Mouse (Mus musculus) hindbrain, embryonic 11.5 days (tissue): ENCODE measurements at regions not wholly inside any gene's neighbourhood (a gene's known extent, or its start where the extent isn't known, plus 50 kb on each side); places are given as distances from the start of the nearest gene placed in this dataset.

ENCODE experiments used
- ATAC-seq: fragments of 200-750 bp; cut with Nextera tagmentation; 2 replicates; pipeline ENCODE4 v1.8.0; 2017; ENCODE audit warnings: mild to moderate bottlenecking, moderate TSS enrichment, moderate library complexity; ENCODE audit not compliant: low FRiP score
- DNase-seq: peaks from one replicate; pipeline ENCODE4 v3.0.0-alpha.2; 2015; ENCODE audit warnings: low spot score
- H3K27ac ChIP-seq: fragments of 300-500 bp; sonication (generic); 2 replicates; pipeline ENCODE4 v1.5.1; 2014; ENCODE audit warnings: mild to moderate bottlenecking, low read depth, low read length
- H3K27me3 ChIP-seq: fragments of 300-500 bp; sonication (generic); 2 replicates; pipeline ENCODE4 v1.6.1; 2014; ENCODE audit warnings: mild to moderate bottlenecking, low read length, moderate library complexity, mixed read lengths; ENCODE audit not compliant: control insufficient read depth, insufficient read depth
- H3K36me3 ChIP-seq: fragments of 300-500 bp; sonication (generic); 2 replicates; pipeline ENCODE4 v1.6.1; 2014; ENCODE audit warnings: mild to moderate bottlenecking, low read length, moderate library complexity, mixed read lengths; ENCODE audit not compliant: control insufficient read depth, insufficient read depth
- H3K4me1 ChIP-seq: fragments of 300-500 bp; sonication (generic); replicated peaks from 2 replicates; pipeline ENCODE4 v1.6.1; 2014; ENCODE audit warnings: low read length, mixed read lengths; ENCODE audit not compliant: control insufficient read depth, insufficient read depth
- H3K4me2 ChIP-seq: fragments of 300-500 bp; sonication (generic); replicated peaks from 2 replicates; pipeline ENCODE4 v1.6.1; 2014; ENCODE audit warnings: mild to moderate bottlenecking, low read depth, low read length
- H3K4me3 ChIP-seq: fragments of 300-500 bp; sonication (generic); 2 replicates; pipeline ENCODE4 v1.5.1; 2014; ENCODE audit warnings: low read depth, low read length
- H3K9ac ChIP-seq: fragments of 300-500 bp; sonication (generic); 2 replicates; pipeline ENCODE4 v1.6.1; 2014; ENCODE audit warnings: low read depth, low read length
- H3K9me3 ChIP-seq: fragments of 300-500 bp; sonication (generic); 2 replicates; pipeline ENCODE4 v1.6.1; 2016; ENCODE audit warnings: low read length; ENCODE audit not compliant: control insufficient read depth
- WGBS: fragments of 180-500 bp; shearing (Covaris S2); extraction: QIAGEN DNeasy Blood & Tissue Kit; methylation state at CpG from one replicate; pipeline ENCODE4 v1.1.7; 2014; 5-methylcytosine and 5-hydroxymethylcytosine counted together

- ATAC-seq, result no peak
Observed at GRCm38 (mm10) chr8:35904711-35905450, 139.3 kb downstream of the Gm19410 start.

GRCm38 (mm10) chr8:35907998-35908397 lies 142.4 kb downstream of the Gm19410 start:
- WGBS, result 87% methylated on average over 2 of the region's 2 CpGs

More at GRCm38 (mm10) chr8:35904711-35905450, 139.3 kb downstream of the Gm19410 start:
- Histone ChIP-seq H3K9me3 (no peaks in the 10 kb centered on the region), H3K4me3 (no peak overlapping the region), H3K9ac (no peak overlapping the region), H3K27ac (no peak overlapping the region), H3K27me3 (no peaks in the 10 kb centered on the region), H3K36me3 (no peaks in the 10 kb centered on the region), H3K4me1 (no peaks in the 10 kb centered on the region), H3K4me2 (no peak overlapping the region)
- no peak for DNase-seq
- 71% methylated on average over 7 of the region's 7 CpGs for WGBS

GRCm38 (mm10) chr8:35912264-35912663 lies 146.7 kb downstream of the Gm19410 start:
- Histone ChIP-seq H3K27me3 (no peaks in the 10 kb centered on the region), H3K9me3 (no peaks in the 10 kb centered on the region), H3K4me2 (no peak overlapping the region), H3K9ac (no peak overlapping the region), H3K4me3 (no peak overlapping the region), H3K4me1 (no peaks in the 10 kb centered on the region), H3K27ac (no peak overlapping the region), H3K36me3 (no peaks in the 10 kb centered on the region)
- DNase-seq, result no peak
- no peak for ATAC-seq
- WGBS, result 84% methylated on average over 9 of the region's 9 CpGs

More at GRCm38 (mm10) chr8:35907998-35908397, 142.4 kb downstream of the Gm19410 start:
- ATAC-seq (no peak), DNase-seq (no peak)
- Histone ChIP-seq H3K4me1 (no peaks in the 10 kb centered on the region), H3K4me2 (no peak overlapping the region), H3K27me3 (no peaks in the 10 kb centered on the region), H3K4me3 (no peak overlapping the region), H3K9me3 (no peaks in the 10 kb centered on the region), H3K36me3 (no peaks in the 10 kb centered on the region), H3K27ac (no peak overlapping the region), H3K9ac (no peak overlapping the region)

DNA sequence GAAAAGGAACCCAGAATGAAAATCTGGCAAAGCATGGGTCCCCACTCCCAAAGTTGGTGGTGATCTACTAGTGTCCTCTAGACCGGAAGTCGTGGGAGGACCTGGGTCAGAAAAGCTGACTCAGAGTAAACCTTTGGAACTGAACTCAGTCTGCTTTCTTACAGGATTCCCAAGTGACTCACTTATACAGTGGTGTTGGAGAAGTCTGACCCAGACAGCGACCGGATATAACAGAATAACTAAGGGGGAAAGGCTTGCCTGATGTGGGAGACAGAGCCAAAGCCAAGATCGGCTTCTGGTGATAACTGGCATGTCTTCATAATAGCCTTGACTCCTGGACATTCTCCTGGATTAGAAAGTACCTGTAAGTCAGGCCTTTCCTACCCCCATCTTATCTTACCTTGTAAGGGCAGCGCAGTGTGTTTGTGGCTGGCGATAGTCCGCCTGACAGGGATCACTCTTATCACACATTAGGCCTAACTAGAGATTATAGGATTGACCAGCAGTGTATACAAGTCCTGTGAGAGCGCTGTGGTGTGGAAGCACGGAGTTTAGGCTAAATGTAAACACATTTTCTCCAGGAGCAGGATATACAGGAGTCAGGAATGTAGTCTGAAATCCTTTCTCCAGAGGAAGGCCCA lies 150.4 kb downstream of the Gm19410 start:
- Histone ChIP-seq H3K9me3 (no peaks in the 10 kb centered on the region), H3K4me3 (no peak overlapping the region), H3K4me1 (no peaks in the 10 kb centered on the region), H3K4me2 (no peak overlapping the region), H3K36me3 (no peaks in the 10 kb centered on the region), H3K9ac (no peak overlapping the region), H3K27me3 (no peaks in the 10 kb centered on the region), H3K27ac (no peak overlapping the region)
- DNase-seq (no peak), ATAC-seq (no peak)
- 88% methylated on average over 10 of the region's 10 CpGs for WGBS

DNA sequence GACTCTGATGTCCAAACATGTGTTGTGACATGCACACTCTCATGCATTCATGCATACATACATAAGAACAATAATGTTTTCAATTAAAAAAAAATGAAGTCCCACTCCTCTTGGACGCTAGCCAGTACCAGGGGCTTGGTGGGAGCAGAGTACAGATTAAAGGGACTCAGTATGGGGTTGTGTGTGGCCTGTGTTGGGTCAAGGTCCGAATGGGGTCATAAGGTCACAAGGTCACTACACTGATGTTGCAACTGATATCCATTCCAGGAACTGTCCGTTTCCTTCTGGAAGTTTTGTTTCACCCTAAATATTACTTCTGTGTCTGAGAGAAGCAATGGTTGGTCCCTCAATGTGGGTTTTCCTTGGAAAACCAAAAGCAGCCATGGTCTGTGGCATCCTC lies 152.0 kb downstream of the Gm19410 start:
- H3K4me2 ChIP-seq, result no peak overlapping the region
- no peaks in the 10 kb centered on the region for H3K9me3 ChIP-seq
- H3K4me3 ChIP-seq, result no peak overlapping the region
- H3K36me3 ChIP-seq, result no peaks in the 10 kb centered on the region
- no peaks in the 10 kb centered on the region for H3K27me3 ChIP-seq
- no peak overlapping the region for H3K9ac ChIP-seq
- H3K27ac ChIP-seq, result no peak overlapping the region
- no peaks in the 10 kb centered on the region for H3K4me1 ChIP-seq
- no peak for DNase-seq
- ATAC-seq, result no peak
- 45% methylated on average over 3 of the region's 3 CpGs for WGBS

DNA sequence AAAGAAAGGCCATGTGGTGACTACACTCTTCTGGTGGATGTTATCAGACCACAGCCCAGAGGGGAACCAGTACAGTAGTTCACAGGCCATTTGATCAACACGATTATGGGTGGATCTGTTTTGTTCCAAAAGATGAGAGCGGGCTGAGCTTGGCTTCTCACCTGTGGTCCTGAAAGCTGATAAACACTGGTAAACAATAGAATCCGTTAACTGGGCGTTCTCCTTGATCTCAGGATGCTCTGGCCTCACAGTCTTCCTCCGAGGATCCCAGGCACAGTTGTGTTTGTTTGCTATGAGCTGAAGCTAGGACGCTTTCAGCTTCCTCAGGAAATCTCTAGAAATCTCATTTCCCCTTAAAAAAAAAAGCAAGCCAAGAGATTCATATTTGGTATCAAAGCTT lies 153.9 kb downstream of the Gm19410 start:
- no peak for DNase-seq
- H3K27ac ChIP-seq, result no peak overlapping the region
- WGBS, result 79% methylated on average over 6 of the region's 6 CpGs

DNA sequence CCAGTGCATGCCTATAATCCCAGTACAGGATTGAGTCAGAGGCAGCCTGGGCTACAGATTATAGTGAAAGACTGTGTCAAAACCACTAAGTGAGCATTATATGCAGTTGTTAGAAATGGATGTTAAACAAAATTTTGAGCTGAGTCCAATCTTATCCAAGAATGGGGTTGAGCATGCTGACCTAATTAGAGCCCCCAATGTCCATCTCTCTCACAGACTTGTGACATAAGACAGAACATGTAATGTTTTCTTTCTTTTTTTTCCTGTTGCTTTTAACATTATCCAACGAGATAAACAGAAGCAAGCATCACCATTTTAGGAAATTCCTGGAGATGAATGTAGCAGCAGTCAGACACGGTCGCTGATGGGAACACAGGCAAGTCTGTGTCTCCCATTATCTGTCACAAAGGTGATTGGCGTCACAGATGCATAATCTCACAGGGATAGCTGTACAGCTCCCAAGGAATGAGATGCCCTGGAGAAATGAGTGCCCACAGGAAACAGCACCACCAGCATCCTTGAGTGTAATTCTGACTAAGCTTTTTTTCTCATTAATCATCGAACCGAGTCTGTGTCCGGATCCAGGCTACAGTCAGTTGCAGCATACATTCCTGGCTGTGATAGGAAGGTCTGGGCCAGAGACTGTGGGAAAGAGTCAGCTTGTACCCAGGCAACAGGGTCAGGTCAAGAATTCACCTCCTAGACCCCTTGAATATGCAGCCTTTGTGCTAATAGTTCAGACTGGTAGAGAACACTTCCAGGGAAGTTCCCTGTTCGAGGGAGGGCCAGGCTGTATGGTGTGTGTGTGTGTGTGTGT lies 154.5 kb downstream of the Gm19410 start:
- Histone ChIP-seq H3K27me3 (no peaks in the 10 kb centered on the region), H3K4me2 (no peak overlapping the region), H3K9me3 (no peaks in the 10 kb centered on the region), H3K27ac (no peak overlapping the region), H3K9ac (no peak overlapping the region), H3K4me1 (no peaks in the 10 kb centered on the region), H3K4me3 (no peak overlapping the region), H3K36me3 (no peaks in the 10 kb centered on the region)
- peak; percentile 57 for ATAC-seq
- 19% methylated on average over 8 of the region's 8 CpGs for WGBS
- DNase-seq, result peak; percentile 53

More for the DNA sequence above, 153.9 kb downstream of the Gm19410 start:
- no peaks in the 10 kb centered on the region for H3K4me1 ChIP-seq
- H3K4me3 ChIP-seq, result no peak overlapping the region
- H3K9me3 ChIP-seq, result no peaks in the 10 kb centered on the region
- no peak overlapping the region for H3K9ac ChIP-seq
- no peaks in the 10 kb centered on the region for H3K36me3 ChIP-seq
- H3K4me2 ChIP-seq, result no peak overlapping the region
- no peak for ATAC-seq
- no peaks in the 10 kb centered on the region for H3K27me3 ChIP-seq

- Histone ChIP-seq H3K36me3 (no peaks in the 10 kb centered on the region), H3K27ac (no peak overlapping the region), H3K4me1 (no peaks in the 10 kb centered on the region), H3K4me3 (no peak overlapping the region), H3K9ac (no peak overlapping the region), H3K4me2 (no peak overlapping the region), H3K27me3 (no peaks in the 10 kb centered on the region), H3K9me3 (no peaks in the 10 kb centered on the region)
- WGBS, result 74% methylated on average over 1 of the region's 1 CpGs
- no peak for ATAC-seq
- no peak for DNase-seq
Observed at GRCm38 (mm10) chr8:35924026-35924425, 158.4 kb downstream of the Gm19410 start.
